Comparison of ENCODE assay signal across 8 mouse cellular contexts in the genomic region with DNA sequence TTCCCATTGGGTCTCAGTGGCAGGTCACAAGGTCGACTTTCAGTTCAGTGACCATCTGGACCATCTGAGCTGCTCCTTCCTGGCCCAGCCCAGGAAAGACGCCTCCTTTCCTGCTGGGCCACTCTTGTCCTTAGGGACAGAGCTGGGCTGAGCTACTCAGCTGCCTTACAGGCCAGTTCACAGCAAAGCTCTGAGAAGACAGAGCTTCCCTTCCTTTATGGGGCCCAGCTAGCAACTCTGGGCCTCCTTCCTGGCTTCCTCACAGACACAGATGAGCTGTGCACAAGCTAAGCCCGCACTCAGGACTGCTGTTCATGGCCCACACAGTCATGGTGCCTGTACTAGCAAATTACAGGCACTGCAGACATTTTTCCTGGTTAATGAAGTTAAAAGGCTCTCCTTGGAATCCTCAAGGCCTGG. TPM values are rescaled to one million over a fixed set of nuclear protein-coding genes. Genes with fewer than 3 reads are reported as not detected.
DNase-seq lines count a peak whose midpoint lies in the region; ATAC-seq and TF ChIP-seq lines count a peak whose summit lies in the region.

No protein-coding gene starts in this region.

- H3K9me3 ChIP-seq in midbrain, embryonic 10.5 days (replicated peaks), result no peaks in the 10 kb centered on the region
- H3K9me3 ChIP-seq in midbrain, embryonic 16.5 days (replicated peaks; ENCODE audit: control insufficient read depth, low read length, poor library complexity, severe bottlenecking), result no peaks in the 10 kb centered on the region
- H3K9me3 ChIP-seq in heart, embryonic 14.5 days (ENCODE audit: control insufficient read depth, low read length), result no peaks in the 10 kb centered on the region
- no peaks in the 10 kb centered on the region for H3K9me3 ChIP-seq in limb, embryonic 10.5 days (replicated peaks)
- H3K9me3 ChIP-seq in stomach, embryonic 16.5 days (replicated peaks; ENCODE audit: control insufficient read depth, low read length), result no peaks in the 10 kb centered on the region

- H3K9ac ChIP-seq in midbrain, embryonic 16.5 days (ENCODE audit: low read depth, low read length), result no peak overlapping the region
- H3K9ac ChIP-seq in heart, embryonic 14.5 days (ENCODE audit: low read length), result peak overlapping the region; percentile 6; the same call in 1 of the 2 replicates
- H3K9ac ChIP-seq in stomach, embryonic 16.5 days (ENCODE audit: low read length), result peak overlapping the region; percentile 40; the same call in 1 of the 2 replicates

- H3K27ac ChIP-seq in midbrain, embryonic 10.5 days (replicated peaks), result peak overlapping the region; percentile 79
- H3K27ac ChIP-seq in midbrain, embryonic 16.5 days (ENCODE audit: low read length), result no peak overlapping the region
- H3K27ac ChIP-seq in heart, embryonic 14.5 days (replicated peaks in 1 of 2; ENCODE audit: control insufficient read depth in 1 of 2, insufficient read depth in 1 of 2, low read depth in 2 of 2, low read length in 2 of 2), result peak overlapping the region; percentile 68 to 83
- peak overlapping the region; percentile 82 for H3K27ac ChIP-seq in limb, embryonic 10.5 days
- H3K27ac ChIP-seq in stomach, embryonic 16.5 days (ENCODE audit: low read length), result peak overlapping the region; percentile 50
- no peak overlapping the region for H3K27ac ChIP-seq in cerebellum, adult 2 months (ENCODE audit: insufficient read depth, low read length)

- ATAC-seq in midbrain, embryonic 16.5 days, result no peak
- ATAC-seq in heart, embryonic 14.5 days (ENCODE audit: insufficient number of reproducible peaks, insufficient read depth, low FRiP score, low read depth), result 0 out of 2 replicates have a peak, but pooled peaks have one; percentile 26
- peak; percentile 52; the same call in 1 of the 2 replicates for ATAC-seq in stomach, embryonic 16.5 days (ENCODE audit: insufficient read depth, low FRiP score)

- WGBS in midbrain, embryonic 10.5 days, result 53% methylated on average over 3 of the region's 3 CpGs
- WGBS in midbrain, embryonic 16.5 days, result 49% methylated on average over 3 of the region's 3 CpGs
- WGBS in heart, embryonic 14.5 days, result 48% methylated on average over 3 of the region's 3 CpGs
- WGBS in limb, embryonic 10.5 days, result 26% methylated on average over 3 of the region's 3 CpGs
- WGBS in stomach, embryonic 16.5 days, result 34% methylated on average over 3 of the region's 3 CpGs
- WGBS in cerebellum, adult 2 months, result 28% methylated on average over 3 of the region's 3 CpGs

- no peak overlapping the region for H3K4me2 ChIP-seq in midbrain, embryonic 16.5 days (ENCODE audit: low read length)
- no peak overlapping the region for H3K4me2 ChIP-seq in heart, embryonic 14.5 days (ENCODE audit: low read length)
- H3K4me2 ChIP-seq in stomach, embryonic 16.5 days (ENCODE audit: low read depth, low read length), result no peak overlapping the region

- H3K4me3 ChIP-seq in midbrain, embryonic 10.5 days, result no peak overlapping the region
- H3K4me3 ChIP-seq in midbrain, embryonic 16.5 days (ENCODE audit: low read depth, low read length), result no peak overlapping the region
- H3K4me3 ChIP-seq in heart, embryonic 14.5 days (ENCODE audit: control insufficient read depth in 1 of 2, insufficient read depth in 1 of 2, low read depth in 1 of 2, low read length in 2 of 2), result no peak overlapping the region
- H3K4me3 ChIP-seq in limb, embryonic 10.5 days, result no peak overlapping the region
- no peak overlapping the region for H3K4me3 ChIP-seq in stomach, embryonic 16.5 days (replicated peaks; ENCODE audit: low read length)
- H3K4me3 ChIP-seq in cerebellum, adult 2 months (replicated peaks; ENCODE audit: insufficient read depth, low read depth, low read length), result no peak overlapping the region

- H3K36me3 ChIP-seq in midbrain, embryonic 10.5 days, result no peaks in the 10 kb centered on the region
- H3K36me3 ChIP-seq in midbrain, embryonic 16.5 days (ENCODE audit: control insufficient read depth, insufficient read depth, low read length), result peaks cover 2% of the 10 kb centered on the region; the same call in 1 of the 2 replicates
- H3K36me3 ChIP-seq in heart, embryonic 14.5 days (ENCODE audit: control insufficient read depth, insufficient read depth, low read length), result no peaks in the 10 kb centered on the region; the same call in 1 of the 2 replicates
- no peaks in the 10 kb centered on the region for H3K36me3 ChIP-seq in limb, embryonic 10.5 days
- H3K36me3 ChIP-seq in stomach, embryonic 16.5 days (ENCODE audit: control insufficient read depth, insufficient read depth, low read length), result no peaks in the 10 kb centered on the region

- DNase-seq in midbrain, embryonic 10.5 days (ENCODE audit: low spot score), result no peak
- no peak for DNase-seq in limb, embryonic 10.5 days (ENCODE audit: low spot score)
- no peak for DNase-seq in cerebellum, adult 2 months
- no peak for DNase-seq in layer of hippocampus, postnatal 25 days (ENCODE audit: extremely low spot score in 1 of 2, low spot score in 1 of 2)
- DNase-seq in ovary, postnatal 10 days (ENCODE audit: low spot score), result no peak

- TF ChIP-seq POLR2A in cerebellum, adult 2 months (IDR thresholded peaks at IDR 0.05; ENCODE audit: borderline replicate concordance, insufficient read depth, low read length), result no peak

- no peak for TF ChIP-seq CTCF in cerebellum, adult 2 months (IDR thresholded peaks at IDR 0.05; ENCODE audit: borderline replicate concordance, insufficient read depth, low read depth, low read length)

- H3K4me1 ChIP-seq in midbrain, embryonic 10.5 days, result peaks cover 51% of the 10 kb centered on the region
- 0 out of 2 replicates have a peak, but pooled peaks cover 6% of the 10 kb centered on the region for H3K4me1 ChIP-seq in midbrain, embryonic 16.5 days (ENCODE audit: control insufficient read depth, insufficient read depth, low read length)
- peaks cover 37 to 45% of the 10 kb centered on the region in 2 experiments for H3K4me1 ChIP-seq in heart, embryonic 14.5 days (ENCODE audit: control insufficient read depth in 2 of 2, insufficient read depth in 2 of 2, low read length in 2 of 2)
- H3K4me1 ChIP-seq in limb, embryonic 10.5 days, result peaks cover 59% of the 10 kb centered on the region
- H3K4me1 ChIP-seq in stomach, embryonic 16.5 days (ENCODE audit: control insufficient read depth, insufficient read depth, low read length), result peaks cover 9% of the 10 kb centered on the region; the same call in 1 of the 2 replicates
- peaks cover 20% of the 10 kb centered on the region for H3K4me1 ChIP-seq in cerebellum, adult 2 months (ENCODE audit: control insufficient read depth, insufficient read depth, low read length)

- H3K27me3 ChIP-seq in midbrain, embryonic 10.5 days (ENCODE audit: low read depth, poor library complexity, severe bottlenecking), result no peaks in the 10 kb centered on the region
- no peaks in the 10 kb centered on the region for H3K27me3 ChIP-seq in midbrain, embryonic 16.5 days (ENCODE audit: control insufficient read depth, insufficient read depth, low read depth, low read length)
- H3K27me3 ChIP-seq in heart, embryonic 14.5 days (ENCODE audit: control insufficient read depth, insufficient read depth, low read length), result no peaks in the 10 kb centered on the region
- H3K27me3 ChIP-seq in limb, embryonic 10.5 days (ENCODE audit: low read depth, poor library complexity, severe bottlenecking), result no peaks in the 10 kb centered on the region
- H3K27me3 ChIP-seq in stomach, embryonic 16.5 days (ENCODE audit: control insufficient read depth, insufficient read depth, low read length), result no peaks in the 10 kb centered on the region
- H3K27me3 ChIP-seq in cerebellum, adult 2 months (ENCODE audit: control insufficient read depth, insufficient read depth, low read length), result no peaks in the 10 kb centered on the region

RNA-seq across cellular contexts. Expression of a gene that starts 34.6 kb away (rescaled TPM):
- polyA plus RNA-seq in midbrain, embryonic 10.5 days (2016; fragmentation: Nextera tagmentation; extraction: Ambion mirVana), result not detected in 2 replicates
- not detected in 2 replicates for polyA plus RNA-seq in midbrain, embryonic 16.5 days (2015; fragmentation: Nextera tagmentation; extraction: Ambion mirVana)
- not detected in 2 replicates for polyA plus RNA-seq in heart, embryonic 14.5 days (2014; fragmentation: Nextera tagmentation; extraction: Ambion mirVana)
- polyA plus RNA-seq in limb, embryonic 10.5 days (2016; fragmentation: Nextera tagmentation; extraction: Ambion mirVana), result not detected in 2 replicates
- polyA plus RNA-seq in stomach, embryonic 16.5 days (2015; fragmentation: Nextera tagmentation; extraction: Ambion mirVana), result not detected in 2 replicates
- polyA plus RNA-seq in cerebellum, adult 2 months (2012; rRNA removed), result not detected in 2 replicates
- not detected for total RNA-seq in layer of hippocampus, postnatal 25 days (2021)

Comparison
In these comparisons a context has a peak if more than half of its experiments do, and no peak if none do; other contexts are left out.
1. H3K27ac ChIP-seq: peak in midbrain, embryonic 10.5 days (single experiment), heart, embryonic 14.5 days (2 of 2), limb, embryonic 10.5 days (single experiment) and stomach, embryonic 16.5 days (single experiment); none in midbrain, embryonic 16.5 days (single experiment) and cerebellum, adult 2 months (single experiment).